Mouse (Mus musculus): ENCODE results near the gene Akap13.

Gene Akap13

GRCm38 (mm10) chr7:75702966-75703645, 247.8 kb downstream of the Akap13 start:
- in situ Hi-C loops (cut with MboI; ENCODE audit: low sequenced_read_pairs) = no loop called here

DNA sequence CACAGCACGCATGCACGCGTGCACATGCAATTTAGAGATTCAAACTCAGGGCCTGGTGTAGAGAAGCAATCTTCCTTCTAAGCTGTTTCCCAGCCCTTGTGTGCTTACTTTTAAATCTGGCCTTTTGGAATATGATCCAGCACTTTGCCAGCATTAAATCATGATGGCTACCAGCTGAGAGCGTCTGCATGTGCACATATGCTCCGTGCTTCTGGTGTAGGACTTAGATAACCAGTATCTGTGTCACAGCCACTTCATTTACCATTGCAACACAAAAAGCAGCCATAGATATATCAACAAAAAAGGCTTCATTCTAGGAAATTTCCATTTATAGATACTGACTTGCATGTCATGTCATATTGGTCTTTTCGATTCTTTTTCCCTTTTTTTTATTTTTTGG, 249.5 kb downstream of the Akap13 start:
- in situ Hi-C loops (cut with MboI; ENCODE audit: low sequenced_read_pairs) = no loop called here

DNA sequence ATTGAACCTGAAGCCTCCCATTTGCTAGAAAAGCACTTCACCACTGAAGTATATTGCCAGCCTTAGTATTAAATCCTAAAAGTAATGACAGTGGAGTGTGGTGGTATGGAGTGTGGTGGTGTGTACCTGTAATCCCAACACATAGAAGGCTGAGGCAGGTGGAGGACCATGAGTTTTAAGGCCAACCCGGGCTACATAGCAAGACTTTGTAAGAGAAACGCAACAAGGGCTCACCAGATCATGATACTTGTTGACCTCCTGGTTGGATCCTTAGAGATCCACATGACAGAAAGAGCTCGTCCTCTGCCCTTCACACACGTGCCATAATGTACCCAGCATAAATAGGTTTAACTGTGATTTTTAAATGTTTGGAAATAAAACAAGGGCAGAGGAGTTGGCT, 254.6 kb downstream of the Akap13 start:
- in situ Hi-C loops (cut with MboI; ENCODE audit: low sequenced_read_pairs) = no loop called here

DNA sequence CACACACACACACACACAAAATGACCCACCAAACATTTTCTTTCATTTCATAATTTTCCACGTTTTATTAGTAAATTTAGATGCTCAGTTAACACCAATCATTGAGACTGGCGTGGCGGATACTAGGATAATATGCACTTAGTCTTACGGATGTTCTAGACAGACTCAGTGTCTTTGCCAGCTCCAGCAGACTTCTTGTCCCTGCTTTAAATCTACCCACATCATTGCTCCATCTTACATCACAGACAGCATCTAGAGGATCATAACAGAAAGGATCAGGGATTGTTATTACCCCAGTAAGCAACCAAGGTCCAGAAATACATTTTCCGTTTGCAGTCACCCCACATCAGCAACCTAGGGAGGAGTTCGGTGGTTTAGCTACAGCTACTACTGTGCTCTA, 255.6 kb downstream of the Akap13 start:
- in situ Hi-C loops (cut with MboI; ENCODE audit: low sequenced_read_pairs) = no loop called here

DNA sequence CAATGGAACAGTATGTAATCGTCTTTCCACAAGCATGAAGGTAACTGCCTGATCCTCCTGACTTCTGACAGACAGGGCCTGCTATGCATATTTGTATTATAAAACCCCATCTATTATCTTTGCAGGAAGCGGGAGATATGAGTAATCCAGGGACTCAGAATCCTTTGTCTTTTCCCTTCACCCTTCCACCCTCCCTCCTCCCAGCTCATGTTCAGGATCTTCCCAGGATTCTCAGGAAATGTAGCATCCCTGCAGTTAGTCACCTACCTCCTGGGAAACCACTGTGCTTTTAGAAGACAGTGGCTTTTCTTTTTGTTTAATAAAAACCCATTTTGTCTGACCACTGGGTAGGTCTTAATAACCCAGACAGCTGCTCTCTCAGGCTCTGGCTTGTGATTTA, 256.1 kb downstream of the Akap13 start:
- in situ Hi-C loops (cut with MboI; ENCODE audit: low sequenced_read_pairs) = no loop called here

DNA sequence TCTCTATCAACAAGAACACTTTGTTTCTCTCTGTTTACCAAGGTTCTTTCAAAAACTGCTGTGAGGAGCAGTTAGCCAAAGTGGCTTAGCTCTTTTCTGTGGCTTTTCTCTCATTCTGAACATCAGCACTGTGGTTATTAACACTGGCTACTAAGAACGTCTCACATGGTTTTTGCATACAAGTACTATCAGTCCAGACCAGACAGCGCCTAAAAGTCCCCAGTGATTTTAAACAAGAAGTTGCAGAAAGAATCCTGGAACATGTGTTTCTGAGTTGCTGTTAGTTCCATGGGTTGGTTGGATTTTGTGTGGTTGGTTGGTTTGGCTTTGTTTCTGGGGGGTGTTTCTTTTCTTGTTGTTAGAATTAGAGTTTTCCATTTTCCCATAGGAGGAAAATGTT, 257.5 kb downstream of the Akap13 start:
- in situ Hi-C loops (cut with MboI; ENCODE audit: low sequenced_read_pairs) = no loop called here

GRCm38 (mm10) chr7:75713959-75714358, 258.6 kb downstream of the Akap13 start:
- in situ Hi-C loops (cut with MboI; ENCODE audit: low sequenced_read_pairs) = no loop called here

GRCm38 (mm10) chr7:75715026-75715425, 259.7 kb downstream of the Akap13 start:
- in situ Hi-C loops (cut with MboI; ENCODE audit: low sequenced_read_pairs) = no loop called here

GRCm38 (mm10) chr7:75715939-75716338, 260.6 kb downstream of the Akap13 start:
- in situ Hi-C loops (cut with MboI; ENCODE audit: low sequenced_read_pairs) = no loop called here

- in situ Hi-C loops (cut with MboI; ENCODE audit: low sequenced_read_pairs) = no loop called here
These were observed 262.0 kb downstream of the Akap13 start for GRCm38 (mm10) chr7:75717349-75717748.

GRCm38 (mm10) chr7:75721302-75721701, 266.0 kb downstream of the Akap13 start:
- in situ Hi-C loops (cut with MboI; ENCODE audit: low sequenced_read_pairs) = no loop called here

DNA sequence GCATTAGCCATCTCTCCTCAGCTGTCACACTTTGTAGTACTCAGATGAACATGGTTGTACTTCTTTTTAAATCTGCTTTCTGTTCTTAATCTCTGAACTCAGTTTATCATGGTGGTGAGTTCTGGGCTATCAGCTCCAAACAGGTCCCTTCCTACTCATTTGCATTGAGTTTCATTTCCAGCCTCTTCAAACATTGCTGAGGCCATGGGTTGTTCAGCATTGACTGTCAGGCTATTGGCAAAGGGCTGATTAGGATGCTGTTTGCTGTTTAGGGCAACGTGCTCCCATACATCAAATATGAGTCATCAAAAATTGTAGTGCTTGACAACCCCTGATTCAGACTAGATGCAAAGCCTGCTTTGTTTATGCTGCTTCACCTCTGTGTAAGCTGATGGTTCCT, 268.7 kb downstream of the Akap13 start:
- in situ Hi-C loops (cut with MboI; ENCODE audit: low sequenced_read_pairs) = no loop called here

DNA sequence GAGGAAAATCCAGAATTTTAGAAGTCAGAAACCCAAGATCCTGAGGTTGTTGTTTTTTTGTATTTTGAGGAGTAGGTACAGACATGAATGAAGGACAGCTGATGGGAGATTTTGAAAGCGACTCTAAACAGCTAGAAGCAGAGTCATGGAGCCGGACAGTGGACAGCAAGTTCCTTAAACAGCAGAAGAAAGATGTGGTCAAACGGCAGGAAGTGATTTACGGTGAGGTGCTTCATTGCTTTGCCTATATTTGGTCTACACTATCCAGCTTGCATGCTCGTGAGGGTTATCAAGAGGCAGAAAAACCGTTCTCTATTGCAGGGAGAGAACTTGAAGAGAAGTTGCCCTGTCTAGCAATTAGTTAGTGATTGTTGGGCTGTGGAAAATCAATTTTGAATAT, 270.6 kb downstream of the Akap13 start:
- in situ Hi-C loops (cut with MboI; ENCODE audit: low sequenced_read_pairs) = loop anchor here (25.0 kb wide), 1 partner anchor 589 kb away; no protein-coding TSS in a partner anchor

DNA sequence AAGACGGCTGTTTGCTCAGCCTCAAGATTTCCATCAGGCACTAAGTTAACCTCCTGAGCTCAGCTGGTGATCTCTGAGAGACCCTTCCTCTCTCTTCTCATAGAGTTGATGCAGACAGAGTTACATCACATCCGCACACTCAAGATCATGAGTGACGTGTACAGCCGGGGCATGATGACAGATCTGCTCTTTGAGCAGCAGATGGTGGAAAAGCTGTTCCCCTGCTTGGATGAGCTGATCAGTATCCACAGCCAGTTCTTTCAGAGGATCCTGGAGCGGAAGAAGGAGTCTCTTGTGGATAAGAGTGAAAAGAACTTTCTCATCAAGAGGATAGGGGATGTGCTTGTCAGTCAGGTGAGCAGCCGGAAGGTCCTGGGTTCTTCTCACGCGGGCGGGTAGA, 271.5 kb downstream of the Akap13 start:
- in situ Hi-C loops (cut with MboI; ENCODE audit: low sequenced_read_pairs) = loop anchor here (25.0 kb wide), 1 partner anchor 590 kb away; no protein-coding TSS in a partner anchor

DNA sequence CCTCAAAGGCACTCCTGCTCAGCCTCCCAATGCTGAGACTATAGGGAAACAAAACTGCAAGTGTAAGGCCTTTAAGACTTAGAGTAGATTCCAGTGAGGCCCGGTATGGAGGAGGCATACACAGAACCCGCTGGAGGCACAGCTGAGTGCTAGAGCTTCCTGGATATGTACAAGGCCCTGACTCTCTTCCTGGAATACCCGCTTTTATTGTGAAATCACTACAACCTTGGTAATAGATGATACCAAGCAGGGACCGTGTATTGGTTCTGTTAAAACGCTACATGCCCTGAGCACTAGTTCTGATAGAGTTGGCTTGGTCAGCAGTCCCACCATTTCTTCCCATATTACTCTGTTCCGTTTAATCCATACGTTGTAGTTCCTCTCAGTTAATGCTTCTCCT, 274.3 kb downstream of the Akap13 start:
- in situ Hi-C loops (cut with MboI; ENCODE audit: low sequenced_read_pairs) = loop anchor here (25.0 kb wide), 1 partner anchor 592 kb away; no protein-coding TSS in a partner anchor

- in situ Hi-C loops (cut with MboI; ENCODE audit: low sequenced_read_pairs) = loop anchor here (25.0 kb wide), 1 partner anchor 593 kb away; no protein-coding TSS in a partner anchor
These were observed 274.9 kb downstream of the Akap13 start for GRCm38 (mm10) chr7:75730216-75730615.

GRCm38 (mm10) chr7:75731951-75732350, 276.6 kb downstream of the Akap13 start:
- in situ Hi-C loops (cut with MboI; ENCODE audit: low sequenced_read_pairs) = loop anchor here (25.0 kb wide), 1 partner anchor 595 kb away; no protein-coding TSS in a partner anchor

DNA sequence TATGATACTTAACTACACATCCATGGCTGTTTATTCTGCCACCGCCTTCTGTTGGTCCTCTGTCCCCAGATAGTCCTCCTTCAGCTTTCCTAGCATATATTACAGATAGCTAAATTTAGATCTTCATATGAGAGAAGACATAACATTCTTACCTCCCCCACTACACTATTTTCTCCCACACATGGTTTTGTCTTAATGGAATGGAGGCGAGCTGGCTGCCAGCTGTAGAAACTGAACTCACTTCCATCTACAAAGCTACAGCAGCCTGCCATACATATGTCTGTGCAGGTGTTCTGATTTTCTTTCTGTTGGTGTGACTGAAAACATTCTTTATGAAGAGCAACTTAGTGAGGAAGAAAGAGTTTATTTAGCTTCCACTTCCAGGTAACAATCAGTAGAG, 277.8 kb downstream of the Akap13 start:
- in situ Hi-C loops (cut with MboI; ENCODE audit: low sequenced_read_pairs) = loop anchor here (25.0 kb wide), 1 partner anchor 596 kb away; no protein-coding TSS in a partner anchor

- in situ Hi-C loops (cut with MboI; ENCODE audit: low sequenced_read_pairs) = loop anchor here (25.0 kb wide), 1 partner anchor 602 kb away; no protein-coding TSS in a partner anchor
These were observed 283.9 kb downstream of the Akap13 start for GRCm38 (mm10) chr7:75739075-75739725.

DNA sequence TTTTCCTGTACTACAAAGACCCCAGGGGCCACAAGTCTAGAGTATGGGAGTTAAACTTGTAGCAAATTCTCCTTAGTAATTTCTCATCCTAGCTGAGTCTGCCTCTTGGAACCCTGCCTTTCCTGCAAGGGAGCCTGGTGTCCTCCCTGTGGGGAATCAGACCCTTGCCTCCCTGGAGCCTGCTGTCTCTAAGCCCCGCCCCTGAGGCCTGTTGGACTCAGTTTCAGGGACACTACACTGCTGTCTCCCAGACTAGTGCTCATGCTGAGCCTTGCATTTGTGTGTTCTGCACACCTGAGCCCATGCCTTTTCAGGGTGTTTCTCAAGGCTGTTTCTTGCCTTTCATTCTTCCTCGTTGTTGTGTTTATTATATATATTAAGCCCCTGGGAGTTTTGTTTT, 289.2 kb downstream of the Akap13 start:
- in situ Hi-C loops (cut with MboI; ENCODE audit: low sequenced_read_pairs) = loop anchor here (5.0 to 25.0 kb wide), 3 partner anchors 80 to 607 kb away; no protein-coding TSS in a partner anchor

GRCm38 (mm10) chr7:75744978-75745638, 289.8 kb downstream of the Akap13 start:
- in situ Hi-C loops (cut with MboI; ENCODE audit: low sequenced_read_pairs) = loop anchor here (5.0 to 25.0 kb wide), 3 partner anchors 80 to 608 kb away; no protein-coding TSS in a partner anchor
